Mouse (Mus musculus): Measurements from ENCODE around the gene Cxcl17.
"Not testable (repeated sequence)": the region's sequence is repeated elsewhere in the genome, so short reads cannot be mapped to it uniquely, and the experiment has no call there.

The Cxcl17 gene

GRCm38 (mm10) chr7:25424429-25424828 is 11.7 kb upstream of the Cxcl17 start:
- peak; percentile 84 for DNase-seq

- DNase-seq, result no peak
Measured at GRCm38 (mm10) chr7:25422286-25422841, 9.7 kb upstream of the Cxcl17 start.

- DNase-seq, result no peak
Measured at GRCm38 (mm10) chr7:25419943-25420342, 7.3 kb upstream of the Cxcl17 start.

GRCm38 (mm10) chr7:25419536-25419935 is 6.8 kb upstream of the Cxcl17 start:
- DNase-seq, result no peak

GRCm38 (mm10) chr7:25417597-25417996 is 4.9 kb upstream of the Cxcl17 start:
- DNase-seq, result peak; percentile 59

GRCm38 (mm10) chr7:25411861-25412260 is 825 bp downstream of the Cxcl17 start:
- no peak for DNase-seq

GRCm38 (mm10) chr7:25410969-25411615 is 1.6 kb downstream of the Cxcl17 start:
- no peak for DNase-seq

GRCm38 (mm10) chr7:25409114-25409760 is 3.4 kb downstream of the Cxcl17 start:
- no peak for DNase-seq

- DNase-seq, result no peak
Measured at GRCm38 (mm10) chr7:25406468-25406867, 6.2 kb downstream of the Cxcl17 start.

GRCm38 (mm10) chr7:25402671-25403101 is 10.0 kb downstream of the Cxcl17 start:
- peak; percentile 78 for DNase-seq

GRCm38 (mm10) chr7:25401986-25402385 is 10.7 kb downstream of the Cxcl17 start:
- DNase-seq, result no peak

GRCm38 (mm10) chr7:25401551-25401950 is 11.1 kb downstream of the Cxcl17 start:
- no peak for DNase-seq

- not testable (repeated sequence) for DNase-seq
Measured at GRCm38 (mm10) chr7:25399028-25399427, 13.7 kb downstream of the Cxcl17 start.

GRCm38 (mm10) chr7:25398610-25399009 is 14.1 kb downstream of the Cxcl17 start, which contains the start of gene Lipe:
Gene Lipe, minus strand, starts transcription at chr7:25398710.
- no peak for DNase-seq

GRCm38 (mm10) chr7:25396621-25397020 is 16.1 kb downstream of the Cxcl17 start:
- no peak for DNase-seq

GRCm38 (mm10) chr7:25395558-25396521 is 16.8 kb downstream of the Cxcl17 start:
- peak; percentile 97 for DNase-seq

GRCm38 (mm10) chr7:25395186-25395557 is 17.5 kb downstream of the Cxcl17 start:
- no peak for DNase-seq

- no peak for DNase-seq
Measured at GRCm38 (mm10) chr7:25394754-25395153, 17.9 kb downstream of the Cxcl17 start.

- DNase-seq, result no peak
Measured at GRCm38 (mm10) chr7:25393451-25394210, 19.1 kb downstream of the Cxcl17 start.

- no peak for DNase-seq
Measured at GRCm38 (mm10) chr7:25392851-25393250, 19.8 kb downstream of the Cxcl17 start.

GRCm38 (mm10) chr7:25391856-25392453 is 20.7 kb downstream of the Cxcl17 start:
- peak; percentile 59 for DNase-seq

GRCm38 (mm10) chr7:25390986-25391385 is 21.7 kb downstream of the Cxcl17 start:
- DNase-seq, result no peak

All from kidney, adult 18-20 months (tissue).